Comparison of ENCODE assay signal across 17 mouse cellular contexts in genomic region chr8:72376309-72376708, GRCm38 (mm10).
"Had no signal": no experiment of that assay in that cellular context is flagged by ENCODE, and none has a peak within 500 bp of the region (broad histone marks: within the 10 kb centered on the region; RNA-seq: fewer than 3 reads in every experiment).

No protein-coding gene starts in this region.

- H3K4me1 ChIP-seq: kidney, embryonic 15.5 days; limb, embryonic 12.5 days; limb, embryonic 15.5 days had no signal

- DNase-seq: kidney, adult 8-10 months; kidney, postnatal 14 days; layer of hippocampus, postnatal 36 days; left cerebral cortex, postnatal 4 days; liver, embryonic 13.5 days; lung, adult 2 months; lung, postnatal 14 days; lung, postnatal 4 days; midbrain, embryonic 14.5 days; thymus, adult 2 months; thymus, postnatal 14 days had no signal

- H3K4me2 ChIP-seq: kidney, embryonic 15.5 days; limb, embryonic 12.5 days; limb, embryonic 15.5 days; liver, embryonic 13.5 days; midbrain, embryonic 11.5 days had no signal

- H3K27ac ChIP-seq: kidney, embryonic 15.5 days; left cerebral cortex, adult 2 months; limb, embryonic 12.5 days; limb, embryonic 15.5 days; liver, embryonic 13.5 days; stomach, postnatal 0 days had no signal

- H3K27me3 ChIP-seq: kidney, embryonic 15.5 days; limb, embryonic 12.5 days; limb, embryonic 15.5 days; liver, embryonic 13.5 days had no signal

- H3K9ac ChIP-seq: kidney, embryonic 15.5 days; limb, embryonic 12.5 days; limb, embryonic 15.5 days; liver, embryonic 13.5 days had no signal

- H3K4me3 ChIP-seq: kidney, embryonic 15.5 days; left cerebral cortex, adult 2 months; limb, embryonic 12.5 days; limb, embryonic 15.5 days; liver, embryonic 13.5 days had no signal

- H3K9me3 ChIP-seq: kidney, embryonic 15.5 days; limb, embryonic 12.5 days; limb, embryonic 15.5 days; liver, embryonic 13.5 days had no signal
